Mouse (Mus musculus) lung, postnatal 36 days (tissue): ENCODE data around the gene Tnnc2.

Experiments
- DNase-seq: peaks from one replicate; pipeline ENCODE4 v3.0.0; 2022; ENCODE audit warnings: mixed read lengths

Tnnc2 gene

GRCm38 (mm10) chr2:164770279-164770678, 9.5 kb downstream of the Tnnc2 start:
- DNase-seq, result no peak

DNA sequence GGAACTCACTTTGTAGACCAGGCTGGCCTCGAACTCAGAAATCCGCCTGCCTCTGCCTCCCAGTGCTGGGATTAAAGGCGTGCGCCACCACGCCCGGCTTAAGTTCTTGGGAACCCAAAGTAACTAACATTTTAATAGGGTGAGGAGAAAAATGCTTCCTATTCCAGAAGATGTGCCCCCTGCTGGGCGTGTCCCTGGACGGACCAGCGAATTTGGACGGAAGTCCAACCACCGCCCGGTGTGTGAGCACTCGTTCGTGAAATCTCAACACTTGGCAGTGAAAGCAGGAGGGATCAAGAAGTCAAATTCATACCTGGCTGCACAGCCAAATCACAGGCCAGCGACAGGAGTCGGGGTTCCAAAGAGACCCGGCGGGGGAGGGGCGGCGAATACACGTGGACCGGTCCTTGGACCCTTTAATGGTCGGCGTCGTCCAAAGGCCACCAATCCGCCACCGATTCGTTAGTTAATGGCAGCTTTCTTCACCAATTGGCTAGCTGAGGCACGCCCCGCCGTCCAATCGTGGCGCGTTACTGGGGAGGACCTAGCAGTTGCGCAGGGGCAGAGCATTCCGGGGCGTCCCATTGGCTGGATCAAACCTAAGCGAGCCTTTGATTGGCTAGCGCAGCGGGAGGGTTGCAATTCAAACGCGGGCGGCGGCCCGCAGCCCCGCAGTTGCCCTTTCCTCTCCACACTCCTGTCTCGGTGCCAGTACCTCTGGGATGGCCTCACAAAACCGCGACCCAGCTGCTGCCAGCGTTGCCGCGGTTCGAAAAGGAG, 10.3 kb downstream of the Tnnc2 start, which contains the start of gene Ube2c:
Gene Ube2c, plus strand, starts transcription at position 641 of the 780 bp plus-strand sequence.
- peak; percentile 99 for DNase-seq

GRCm38 (mm10) chr2:164767812-164768540, 11.8 kb downstream of the Tnnc2 start:
- no peak for DNase-seq

DNA sequence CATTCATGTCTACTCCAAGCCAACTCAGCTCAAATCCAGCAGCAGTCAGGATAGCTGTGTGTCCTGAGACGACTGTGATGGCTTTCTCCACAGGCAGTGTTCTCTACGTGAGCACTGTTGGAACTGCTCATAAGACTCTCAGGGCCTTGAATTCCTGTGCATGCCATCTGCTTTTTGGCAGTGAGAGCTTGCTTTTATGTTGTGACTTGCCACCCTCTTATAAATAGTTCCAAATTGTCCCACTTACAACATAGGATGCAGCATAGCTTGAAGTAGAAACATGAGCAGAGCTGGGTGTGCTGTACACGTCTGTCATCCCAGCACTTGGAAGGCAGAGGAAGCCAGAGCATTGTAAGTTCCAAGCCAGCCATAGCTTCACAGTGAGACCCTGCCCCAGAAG, 13.9 kb downstream of the Tnnc2 start:
- DNase-seq, result no peak

DNA sequence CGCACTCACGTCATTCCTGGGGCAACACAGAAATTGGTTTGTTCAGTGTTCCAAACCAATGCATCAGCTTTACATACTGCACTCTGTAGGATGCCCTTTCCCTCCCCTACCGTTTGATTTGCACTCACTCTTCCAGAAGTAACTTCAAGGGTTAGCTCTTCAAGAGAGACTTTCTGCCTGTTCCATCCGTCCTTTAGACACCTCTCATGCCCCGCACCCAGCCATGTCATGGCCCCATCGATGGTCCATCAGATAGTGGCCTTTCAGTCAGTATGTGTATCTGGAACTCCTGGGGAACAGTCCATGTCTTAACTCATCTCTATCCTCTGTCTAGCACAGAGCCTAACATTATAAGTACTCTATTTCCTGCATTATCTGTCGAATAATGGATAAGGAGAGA, 17.2 kb downstream of the Tnnc2 start:
- DNase-seq, result no peak

DNA sequence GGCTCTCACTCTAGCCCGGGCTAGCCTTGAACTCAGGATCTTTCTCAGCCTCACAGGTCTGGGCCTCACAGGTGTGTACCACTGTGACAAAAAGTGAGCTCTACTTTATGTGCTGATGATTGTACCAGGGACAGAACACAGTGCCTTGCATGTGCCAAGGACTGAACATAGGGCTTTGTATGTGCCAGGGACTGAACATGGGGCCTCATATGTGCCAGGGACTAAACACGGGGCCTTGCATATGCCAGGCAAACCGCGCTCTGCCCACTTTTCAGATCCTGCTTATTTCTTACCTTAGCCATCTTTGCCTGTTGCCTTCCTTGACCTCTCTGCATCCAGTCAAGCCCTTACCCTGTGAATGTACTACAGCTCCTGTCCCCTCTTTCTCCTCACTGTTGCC, 17.8 kb downstream of the Tnnc2 start:
- no peak for DNase-seq

GRCm38 (mm10) chr2:164761502-164761901, 18.3 kb downstream of the Tnnc2 start:
- DNase-seq, result no peak

- no peak for DNase-seq
Observed at GRCm38 (mm10) chr2:164760059-164760833, 19.5 kb downstream of the Tnnc2 start.

- DNase-seq, result no peak
Observed at GRCm38 (mm10) chr2:164758692-164759091, 21.1 kb downstream of the Tnnc2 start.

- no peak for DNase-seq
Observed at GRCm38 (mm10) chr2:164757841-164758240, 21.9 kb downstream of the Tnnc2 start.

- DNase-seq, result no peak
Observed at GRCm38 (mm10) chr2:164754800-164755199, 25.0 kb downstream of the Tnnc2 start.

GRCm38 (mm10) chr2:164754105-164754504, 25.7 kb downstream of the Tnnc2 start:
- DNase-seq, result no peak

DNA sequence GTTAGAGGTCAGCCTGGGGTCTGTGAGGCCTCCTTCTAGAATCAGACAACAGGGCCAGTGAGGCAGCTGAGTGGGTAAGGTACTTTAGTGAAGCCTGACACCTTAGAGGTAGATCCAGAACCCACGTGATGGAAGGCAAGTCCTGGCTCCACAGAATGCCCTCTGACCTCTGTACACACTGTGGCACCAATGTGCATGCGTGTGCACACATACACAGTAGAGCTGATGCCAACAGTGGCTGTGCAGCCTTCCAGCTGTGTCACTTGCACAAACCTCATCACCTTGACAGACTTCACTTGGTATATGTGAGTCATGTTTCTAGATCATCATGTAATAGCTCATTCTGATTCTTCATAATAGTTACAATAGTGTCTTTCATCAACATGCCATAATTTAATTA, 27.3 kb downstream of the Tnnc2 start:
- no peak for DNase-seq

- no peak for DNase-seq
Observed at GRCm38 (mm10) chr2:164748991-164749390, 30.8 kb downstream of the Tnnc2 start.

DNA sequence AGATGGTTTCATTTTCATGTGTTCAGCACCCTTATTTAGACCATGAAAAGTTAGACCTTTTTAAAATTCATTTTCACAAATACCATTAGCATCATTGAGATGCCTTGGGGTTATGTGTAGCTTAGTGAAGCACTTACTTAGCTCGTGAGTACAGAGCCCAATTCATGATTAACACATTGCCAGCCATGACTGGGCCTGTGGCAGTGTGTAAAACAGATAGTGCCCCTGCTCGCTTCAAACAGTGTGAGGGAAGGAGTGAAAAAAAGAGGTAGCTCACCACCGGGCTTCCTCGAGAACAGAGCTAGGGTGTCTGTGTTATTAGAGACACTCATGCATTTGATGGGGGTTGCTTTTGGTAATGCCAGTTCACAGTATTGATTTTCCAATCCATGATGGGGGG, 31.6 kb downstream of the Tnnc2 start:
- no peak for DNase-seq

- DNase-seq, result no peak
Observed at GRCm38 (mm10) chr2:164746693-164747092, 33.1 kb downstream of the Tnnc2 start.

DNA sequence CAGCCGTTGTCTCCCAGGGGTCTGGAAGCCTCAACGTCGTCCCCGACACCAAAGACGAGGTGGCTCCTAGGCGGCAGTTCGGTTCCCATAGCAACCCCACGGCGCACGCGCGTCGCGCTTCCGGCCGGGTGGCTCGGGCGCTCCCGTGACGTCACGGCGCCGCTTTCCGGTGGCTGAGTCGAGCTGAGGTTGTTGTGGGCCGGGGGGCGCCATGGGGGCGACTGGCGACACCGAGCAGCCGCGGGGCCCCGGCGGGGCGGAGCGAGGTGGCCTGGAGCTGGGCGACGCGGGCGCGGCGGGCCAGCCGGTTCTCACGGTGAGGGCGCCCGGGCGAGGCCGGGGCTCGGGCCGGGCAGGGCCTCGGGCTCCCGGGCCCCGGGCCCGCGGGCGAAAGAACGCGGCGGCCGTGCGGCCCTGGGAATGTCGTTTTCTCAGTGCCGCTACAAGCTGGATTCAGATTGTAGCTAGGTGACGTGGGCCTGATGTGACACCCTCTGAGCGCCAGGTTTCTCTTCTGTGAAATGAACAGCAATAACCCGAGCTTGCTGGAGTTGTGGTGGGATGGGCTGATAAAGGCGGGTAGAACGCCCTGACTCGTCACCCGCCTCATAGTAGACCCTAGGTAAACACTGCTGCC, 33.8 kb downstream of the Tnnc2 start, which contains the start of the genes Wfdc3 and Dnttip1:
Gene Wfdc3, minus strand, starts transcription at position 89 of the 637 bp plus-strand sequence.
Gene Dnttip1, plus strand, starts transcription at position 141 of the 637 bp plus-strand sequence.
- DNase-seq, result peak; percentile 95

- no peak for DNase-seq
Observed at GRCm38 (mm10) chr2:164744987-164745386, 34.8 kb downstream of the Tnnc2 start.

DNA sequence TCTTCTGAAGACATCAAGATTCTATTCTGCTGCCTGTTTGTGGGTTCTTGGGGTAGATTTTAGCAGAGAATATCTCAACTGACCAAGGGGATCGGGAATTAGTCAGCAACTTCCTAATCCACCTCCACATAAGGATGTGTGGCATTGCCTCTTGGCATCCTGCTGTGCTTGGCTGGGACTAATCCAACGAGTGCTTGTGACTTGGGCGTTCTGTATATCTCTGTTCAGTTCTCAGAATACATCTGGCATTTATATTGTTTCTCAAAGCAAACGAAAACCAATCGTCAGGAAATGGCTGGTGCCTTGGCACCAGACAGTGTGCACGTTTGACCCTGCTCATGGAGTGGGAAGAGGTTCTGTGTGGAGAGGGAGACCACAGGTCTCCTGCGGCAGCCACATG, 39.9 kb downstream of the Tnnc2 start:
- DNase-seq, result no peak

GRCm38 (mm10) chr2:164737377-164738090, 42.2 kb downstream of the Tnnc2 start:
- no peak for DNase-seq

DNA sequence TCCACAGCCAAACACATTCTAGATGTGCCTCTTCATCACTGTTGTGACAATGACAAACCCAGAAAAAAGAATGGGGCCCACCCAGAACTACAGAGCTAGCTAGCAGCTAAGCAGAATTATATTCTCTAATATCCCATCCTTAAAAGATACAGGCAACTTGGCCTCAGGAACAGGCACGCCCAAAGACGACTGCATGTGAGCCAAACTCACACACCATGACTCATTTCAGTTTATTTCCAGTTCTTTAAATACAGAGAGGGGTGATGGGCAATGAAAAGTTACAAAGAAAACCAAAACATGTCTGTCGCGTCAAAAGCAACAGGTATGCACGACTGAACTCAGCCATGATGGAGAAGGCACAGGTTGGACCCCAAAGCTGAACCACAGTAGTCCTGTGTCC, 44.3 kb downstream of the Tnnc2 start:
- no peak for DNase-seq

GRCm38 (mm10) chr2:164734839-164735238, 44.9 kb downstream of the Tnnc2 start:
- no peak for DNase-seq
